Mouse (Mus musculus) thymus, adult 18-20 months (tissue): ENCODE results near the gene Siglece.
"Not testable (repeated sequence)": the region's sequence is repeated elsewhere in the genome, so short reads cannot be mapped to it uniquely, and the experiment has no call there.

Source experiments
- DNase-seq, 2 experiments: peaks; one replicate each; pipeline ENCODE4 v3.0.0; 2022; ENCODE audit warnings: mixed read lengths in 2 of 2

Gene Siglece

GRCm38 (mm10) chr7:43660002-43660401 lies at the start of gene Siglece:
TSS of gene Siglece (minus strand) at chr7:43660161.
- no peak for DNase-seq

- DNase-seq: no peak
Measured at GRCm38 (mm10) chr7:43690118-43690517, 30.2 kb upstream of the Siglece start, which contains the start of gene Klk14. TSS of gene Klk14 (plus strand) at chr7:43690418.

GRCm38 (mm10) chr7:43685088-43685487 lies 25.1 kb upstream of the Siglece start:
- DNase-seq: no peak

GRCm38 (mm10) chr7:43682511-43682910 lies 22.6 kb upstream of the Siglece start:
- not testable (repeated sequence) for DNase-seq

GRCm38 (mm10) chr7:43680960-43681359 lies 21.0 kb upstream of the Siglece start:
- no peak for DNase-seq

GRCm38 (mm10) chr7:43678517-43678916 lies 18.6 kb upstream of the Siglece start:
- DNase-seq: no peak

- no peak for DNase-seq
Measured at GRCm38 (mm10) chr7:43675091-43675490, 15.1 kb upstream of the Siglece start.

- DNase-seq: no peak
Measured at GRCm38 (mm10) chr7:43672581-43673260, 12.8 kb upstream of the Siglece start.

- DNase-seq: peak; percentile 79 to 87
Measured at GRCm38 (mm10) chr7:43671809-43672580, 12.0 kb upstream of the Siglece start, which contains the start of gene Ctu1. TSS of gene Ctu1 (plus strand) at chr7:43672016.

GRCm38 (mm10) chr7:43671064-43671808 lies 11.3 kb upstream of the Siglece start:
- DNase-seq: no peak

GRCm38 (mm10) chr7:43668582-43668981 lies 8.6 kb upstream of the Siglece start:
- DNase-seq: no peak

- DNase-seq: not testable (repeated sequence)
Measured at GRCm38 (mm10) chr7:43667221-43667620, 7.3 kb upstream of the Siglece start.

GRCm38 (mm10) chr7:43662804-43663203 lies 2.8 kb upstream of the Siglece start:
- no peak for DNase-seq

- DNase-seq: no peak
Measured at GRCm38 (mm10) chr7:43656232-43656631, 3.7 kb downstream of the Siglece start.

- DNase-seq: no peak
Measured at GRCm38 (mm10) chr7:43654519-43654918, 5.4 kb downstream of the Siglece start.

- DNase-seq: no peak
Measured at GRCm38 (mm10) chr7:43652683-43653082, 7.3 kb downstream of the Siglece start.

GRCm38 (mm10) chr7:43643046-43643652 lies 16.8 kb downstream of the Siglece start:
- DNase-seq: no peak

GRCm38 (mm10) chr7:43642587-43642986 lies 17.4 kb downstream of the Siglece start:
- no peak for DNase-seq

- no peak for DNase-seq
Measured at GRCm38 (mm10) chr7:43637118-43637517, 22.8 kb downstream of the Siglece start.

- no peak for DNase-seq
Measured at GRCm38 (mm10) chr7:43636194-43636593, 23.8 kb downstream of the Siglece start.

- DNase-seq: no peak
Measured at GRCm38 (mm10) chr7:43634500-43634899, 25.5 kb downstream of the Siglece start, which contains the start of gene Ceacam18. TSS of gene Ceacam18 (plus strand) at chr7:43634707.

- DNase-seq: no peak
Measured at GRCm38 (mm10) chr7:43633940-43634339, 26.0 kb downstream of the Siglece start.
